Mouse (Mus musculus) left cerebral cortex, postnatal 10 days (tissue): ENCODE results near the gene Pla2g5. TPM values are rescaled to one million over a fixed set of nuclear protein-coding genes. Genes with fewer than 3 reads are reported as not detected.

Source experiments
- DNase-seq, 2 experiments: peaks; one replicate each; pipeline ENCODE4 v3.0.0; 2021 to 2022; ENCODE audit warnings: low spot score in 2 of 2, mixed read lengths in 1 of 2; ENCODE audit errors: extremely low spot score in 1 of 2
- intact Hi-C: fragments of 180-260 bp; cut with DNase I; formaldehyde crosslinking; loops from one replicate; pipeline ENCODE4 v1.15.1; 2025
- total RNA-seq, 2 experiments: library from RNA; stranded (reverse); gene quantifications; 2 replicates each; pipeline ENCODE4 v1.2.3; 2021

The Pla2g5 gene
- total RNA-seq, 2 experiments from 2014 or later: 1.2 to 1.3 TPM

DNA sequence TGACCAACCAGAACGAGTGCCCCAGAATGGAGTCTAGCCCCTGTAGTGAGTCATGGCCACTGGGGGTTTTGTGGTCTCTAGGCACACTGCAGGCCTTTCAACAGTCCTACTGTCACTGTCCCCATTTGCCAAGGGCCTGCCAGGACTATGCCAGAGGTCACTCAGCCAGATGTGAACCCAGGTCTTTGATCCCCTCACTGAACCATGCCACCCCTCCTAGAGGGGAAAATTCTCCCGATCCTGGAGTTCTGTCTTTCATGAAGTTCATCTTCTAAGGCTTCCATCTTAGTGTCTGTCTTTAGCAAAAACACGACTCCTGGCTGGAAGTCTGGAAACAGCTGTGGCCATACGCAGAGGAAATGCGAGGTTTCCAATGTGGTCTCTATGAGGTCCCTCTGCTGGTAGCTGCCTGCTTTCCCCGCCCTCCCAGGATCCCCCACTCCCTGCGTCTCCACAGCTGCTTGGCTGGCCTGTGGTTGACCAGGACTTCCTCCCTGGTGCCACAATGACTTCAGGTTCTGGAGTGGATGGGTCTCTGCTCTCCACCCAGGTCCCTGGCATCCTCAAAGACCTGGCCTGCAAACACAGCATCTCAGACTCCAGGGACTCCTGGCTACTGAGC, 56.3 kb downstream of the Pla2g5 start:
- intact Hi-C loops: no loop called here
- no peak for DNase-seq

DNA sequence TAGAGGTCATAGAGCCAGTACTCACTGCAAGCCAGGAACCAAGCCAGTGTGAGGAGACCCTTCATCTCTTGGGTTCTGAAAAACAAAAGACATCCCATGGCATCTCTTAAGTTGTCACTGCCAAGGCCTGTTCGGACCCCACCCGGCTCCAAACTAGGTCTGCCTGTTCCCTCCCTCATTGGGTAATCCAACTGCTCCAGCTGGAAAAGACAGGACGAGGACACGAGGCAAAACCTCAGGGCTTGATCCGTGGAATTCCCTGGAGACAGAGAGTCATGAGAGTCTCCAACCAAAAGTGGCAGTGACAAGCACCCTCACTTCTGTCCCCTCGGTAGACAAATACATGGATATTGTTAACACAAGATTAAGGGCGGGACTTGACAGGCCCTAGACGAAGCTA, 57.1 kb downstream of the Pla2g5 start:
- intact Hi-C loops: no loop called here
- DNase-seq: no peak

DNA sequence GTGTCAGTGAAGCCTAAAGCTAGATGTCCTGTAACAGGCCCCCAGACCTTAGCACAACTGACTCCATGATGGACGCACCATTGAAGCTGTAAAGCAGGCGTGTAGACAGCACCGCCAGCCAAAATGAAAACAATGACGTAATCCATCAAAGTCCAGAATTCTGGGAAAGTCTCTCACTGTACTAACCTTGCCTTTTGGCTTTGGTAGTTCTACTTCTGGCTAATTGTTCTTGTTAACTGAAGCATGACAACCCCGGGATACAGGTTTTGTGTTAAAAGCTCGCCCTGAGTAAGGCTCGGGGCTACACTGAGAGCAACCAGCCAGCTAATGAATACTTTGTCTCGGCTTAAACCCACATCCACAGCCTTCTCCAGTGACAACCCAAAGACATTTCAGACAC, 58.0 kb downstream of the Pla2g5 start:
- intact Hi-C loops: no loop called here
- no peak for DNase-seq

DNA sequence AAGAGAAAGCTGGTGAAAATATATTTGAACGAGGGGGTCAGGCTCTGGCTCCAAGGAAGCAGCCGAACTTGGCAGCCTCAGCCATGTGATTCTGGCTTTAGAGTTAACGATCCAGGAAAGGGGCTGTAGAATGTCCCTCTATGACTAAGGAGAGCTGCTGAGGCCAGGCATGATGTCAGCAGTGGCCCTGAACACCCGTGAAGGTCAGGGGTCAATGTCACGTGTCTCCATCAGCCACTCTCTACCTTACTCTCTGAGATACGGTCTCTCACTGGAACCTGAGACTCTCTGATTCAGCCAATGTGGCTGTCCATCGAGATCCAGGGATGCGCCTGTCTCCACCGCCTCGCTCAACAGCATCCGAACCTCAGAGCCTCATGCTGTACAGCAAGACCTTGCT, 60.4 kb downstream of the Pla2g5 start:
- intact Hi-C loops: no loop called here

DNA sequence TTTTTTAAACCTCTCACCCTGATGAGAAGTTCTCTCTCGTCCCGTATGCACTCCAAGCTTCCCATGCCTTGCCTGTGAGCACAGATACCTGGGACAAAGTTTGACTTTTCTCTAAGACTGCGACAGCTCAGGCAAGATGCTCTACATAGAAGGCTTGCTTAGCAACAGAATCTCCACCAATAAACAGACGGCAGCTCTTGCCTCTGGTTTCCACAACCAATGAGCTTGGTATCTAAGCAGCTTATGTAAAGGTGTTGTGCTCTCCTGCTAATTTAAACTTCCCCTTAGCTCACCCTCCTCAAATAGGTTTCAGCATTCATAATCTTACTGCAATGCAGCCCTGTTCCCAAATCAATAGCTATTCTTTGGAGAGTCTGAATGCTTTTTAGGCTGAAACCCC, 61.7 kb downstream of the Pla2g5 start:
- peak in 1 of 2 experiments; percentile 72 for DNase-seq
- intact Hi-C loops: no loop called here

More for the DNA sequence above, 60.4 kb downstream of the Pla2g5 start:
- DNase-seq: no peak

DNA sequence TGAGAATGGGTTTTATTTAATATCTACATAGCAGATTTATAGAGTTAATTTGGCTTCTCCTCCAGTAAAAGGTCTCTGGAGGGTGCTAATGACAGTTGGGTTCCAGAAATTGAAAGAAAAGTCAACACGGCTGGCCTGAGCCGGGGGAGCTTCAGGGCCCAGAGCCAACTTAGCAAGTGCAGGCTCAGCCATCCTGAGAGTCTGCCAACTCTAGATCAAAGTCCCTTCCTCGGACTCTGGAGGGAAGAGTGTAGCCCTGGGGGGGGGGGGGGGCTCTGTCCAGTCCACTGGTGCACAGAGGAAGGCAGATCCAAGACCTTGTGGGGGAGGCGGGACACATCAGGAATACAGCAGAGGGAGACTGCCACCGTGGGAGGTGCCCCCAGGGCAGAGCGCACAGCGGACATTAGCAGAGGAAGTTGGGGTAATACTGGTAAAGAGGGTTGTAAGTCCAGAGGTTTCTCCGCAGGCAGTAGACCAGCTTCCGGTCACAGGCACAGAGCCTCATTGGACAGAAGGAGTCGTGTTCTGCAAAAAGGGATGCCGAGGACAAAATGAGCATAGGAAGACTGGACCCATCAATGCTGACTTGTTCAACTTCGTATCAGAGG, 63.0 kb downstream of the Pla2g5 start:
- peak in 1 of 2 experiments; percentile 81 for DNase-seq
- intact Hi-C loops: no loop called here

DNA sequence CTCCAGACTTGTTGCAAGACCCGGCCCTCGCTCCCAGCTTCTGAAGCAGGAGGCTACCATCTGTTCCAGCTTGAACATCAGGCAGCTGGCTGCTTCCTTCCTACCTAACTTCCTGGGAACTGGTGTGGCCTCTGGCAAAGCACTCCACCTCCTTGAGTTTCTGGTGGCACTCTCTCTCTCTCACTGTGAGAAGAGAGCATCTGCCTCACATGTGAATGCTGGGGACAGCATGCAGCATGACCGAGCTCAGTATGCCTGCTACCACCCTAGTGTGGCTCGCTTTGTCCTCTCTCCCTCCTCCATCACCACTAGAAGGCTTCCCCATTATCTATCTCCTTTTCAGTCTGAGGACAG, 66.1 kb downstream of the Pla2g5 start:
- intact Hi-C loops: no loop called here
- DNase-seq: no peak

DNA sequence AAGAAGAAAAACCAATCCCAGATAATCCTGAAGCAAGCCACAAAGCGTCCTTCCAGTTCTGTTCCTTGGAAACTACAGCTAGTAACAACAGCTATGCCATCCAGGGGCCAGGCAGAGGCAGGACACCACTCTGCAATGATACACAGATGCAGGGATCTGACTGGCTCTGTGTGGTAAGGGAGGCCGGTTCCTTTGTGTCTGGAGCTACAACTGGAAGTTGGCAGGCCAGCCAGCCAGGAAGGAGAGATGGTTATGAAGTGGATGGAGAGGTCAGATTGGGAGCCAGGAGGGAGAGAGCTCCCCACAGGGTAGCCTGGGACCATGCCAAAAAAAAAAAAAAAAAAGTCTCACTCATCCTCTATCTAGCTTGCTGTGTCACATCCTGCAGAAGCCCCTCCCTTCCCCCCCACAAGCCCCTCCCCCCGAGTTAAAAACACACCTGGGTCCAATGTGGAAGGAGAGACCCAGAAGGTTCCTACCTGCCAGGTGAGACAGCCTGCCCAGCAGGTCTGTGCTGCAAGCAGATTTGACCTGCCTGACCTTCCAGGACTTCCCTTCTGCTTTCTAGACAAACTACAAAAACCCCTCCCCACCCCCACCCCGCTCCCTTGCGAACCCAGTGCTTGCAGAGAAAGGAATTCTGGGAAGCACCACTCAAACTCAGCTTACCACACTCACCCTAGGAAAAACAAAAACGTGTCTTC, 66.6 kb downstream of the Pla2g5 start:
- no peak for DNase-seq
- intact Hi-C loops: no loop called here

DNA sequence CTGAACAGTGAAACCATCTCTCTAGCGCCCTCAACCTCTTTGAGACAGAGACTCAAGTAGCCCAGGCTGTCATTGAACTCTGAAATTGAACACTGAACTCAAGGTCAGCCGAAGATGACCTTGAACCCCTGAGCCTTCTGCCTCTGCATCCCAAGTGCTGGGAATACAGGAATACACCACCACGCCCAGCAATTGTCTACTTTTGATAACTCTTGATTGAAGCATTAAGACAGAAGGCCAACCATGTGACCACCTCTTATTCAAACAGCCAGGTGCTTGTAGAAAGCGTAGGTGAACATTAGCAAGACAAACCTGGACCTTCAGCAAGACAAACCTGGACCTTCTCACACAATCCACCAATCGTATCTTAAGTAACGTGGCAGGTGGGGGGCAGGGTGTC, 68.9 kb downstream of the Pla2g5 start:
- intact Hi-C loops: loop anchor here (5.0 kb wide), 2 partner anchors 87 to 347 kb away; no protein-coding TSS in a partner anchor
- DNase-seq: no peak

DNA sequence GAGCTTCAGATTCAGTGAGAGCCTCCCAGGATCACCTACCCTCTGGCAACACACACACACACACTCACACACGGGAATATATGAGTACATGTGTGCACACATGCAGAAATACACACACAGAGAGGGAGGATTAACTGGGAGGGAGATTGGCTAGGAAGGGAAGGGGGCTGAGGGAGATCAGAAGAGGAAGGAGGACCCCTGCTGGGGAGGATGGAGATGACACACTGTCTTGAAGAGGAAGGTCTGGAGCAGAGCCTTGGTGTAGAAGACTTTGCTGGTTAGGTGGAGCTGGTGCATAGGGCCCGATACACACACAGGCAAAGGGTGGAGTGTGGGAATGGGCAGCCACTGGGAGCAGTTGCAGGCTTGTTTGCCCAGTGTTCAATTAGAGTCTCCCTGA, 70.0 kb downstream of the Pla2g5 start:
- DNase-seq: peak; percentile 73 to 76
- intact Hi-C loops: loop anchor here (2.0 to 5.0 kb wide), 3 partner anchors 44 to 346 kb away; no protein-coding TSS in a partner anchor

DNA sequence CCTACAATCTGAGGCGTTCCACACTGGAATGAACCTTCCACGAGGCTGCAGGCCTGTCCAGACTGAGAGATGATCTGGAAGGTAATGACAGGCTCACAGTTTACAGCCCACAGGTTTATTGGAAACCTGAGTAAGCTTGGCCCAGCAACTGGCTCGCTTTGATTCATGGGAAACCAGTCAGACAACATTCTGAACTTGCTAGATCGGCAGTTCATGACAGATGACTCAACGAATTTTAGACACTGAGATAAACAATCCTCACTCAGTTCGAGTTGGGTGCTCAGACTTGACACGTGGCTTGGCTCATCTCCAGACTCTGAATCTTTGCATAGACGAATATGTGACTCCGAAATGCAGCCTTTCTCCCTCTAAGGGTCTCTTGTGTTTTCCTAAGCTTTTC, 70.7 kb downstream of the Pla2g5 start:
- intact Hi-C loops: loop anchor here (2.0 to 5.0 kb wide), 3 partner anchors 44 to 345 kb away; no protein-coding TSS in a partner anchor
- no peak for DNase-seq

DNA sequence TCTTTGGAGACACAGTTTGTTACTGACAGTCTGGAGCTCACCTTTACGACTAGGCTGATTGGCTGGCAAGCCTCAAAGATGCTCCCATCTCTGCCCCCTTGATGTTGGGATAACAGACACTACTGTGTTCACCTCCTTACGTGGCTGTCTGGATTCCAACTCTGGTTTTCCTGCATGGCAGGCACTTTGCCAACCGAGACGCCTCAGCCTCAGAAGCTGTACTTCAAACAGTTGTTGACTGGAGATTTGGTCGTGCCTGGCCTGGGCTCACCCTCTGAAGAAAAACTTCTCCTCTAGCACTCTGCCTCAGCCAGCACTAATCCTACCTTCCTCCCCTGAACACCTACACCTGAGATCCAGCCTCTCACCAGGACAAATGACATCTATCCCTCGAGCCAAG, 71.8 kb downstream of the Pla2g5 start:
- no peak for DNase-seq
- intact Hi-C loops: loop anchor here (5.0 kb wide), 2 partner anchors 84 to 344 kb away; no protein-coding TSS in a partner anchor

DNA sequence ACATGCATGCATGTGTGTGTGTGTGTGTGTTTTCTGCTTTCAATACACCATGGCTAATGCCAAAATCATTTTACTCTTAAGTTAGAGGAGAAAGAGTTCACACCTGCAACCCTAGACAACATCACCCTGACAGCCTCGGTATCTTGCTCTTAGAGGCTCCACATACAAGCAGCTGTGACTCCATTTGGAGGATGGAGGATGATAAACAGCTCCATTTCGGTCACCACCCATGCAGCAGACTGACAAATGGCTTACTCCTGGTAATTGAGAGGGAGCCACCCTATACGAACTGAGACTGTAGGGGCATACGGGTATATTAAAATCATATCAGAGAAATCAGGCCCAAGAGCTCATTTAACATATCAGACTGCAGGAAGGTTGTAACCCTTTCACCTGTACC, 74.9 kb downstream of the Pla2g5 start:
- intact Hi-C loops: no loop called here
- no peak for DNase-seq

DNA sequence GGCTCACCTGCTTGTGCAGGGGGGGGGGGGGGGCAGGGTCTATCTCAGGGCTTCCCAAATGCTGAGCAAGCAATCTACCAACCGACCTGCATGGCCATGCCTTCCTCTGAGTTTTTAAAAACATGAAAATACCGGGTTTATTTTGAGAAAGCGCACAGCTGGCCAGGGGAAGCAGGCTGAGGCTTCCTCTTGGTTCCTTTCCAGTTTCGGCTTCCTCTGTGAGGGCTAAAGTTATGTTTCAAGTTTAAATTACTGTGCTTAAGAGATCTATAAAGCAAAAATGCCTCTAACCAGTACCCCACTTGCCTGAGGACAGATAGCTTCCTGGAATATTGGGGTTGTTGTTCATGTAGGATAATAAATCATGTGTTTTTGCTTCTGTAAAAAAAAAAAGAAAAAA, 77.1 kb downstream of the Pla2g5 start:
- DNase-seq: peak in 1 of 2 experiments; percentile 49
- intact Hi-C loops: no loop called here

DNA sequence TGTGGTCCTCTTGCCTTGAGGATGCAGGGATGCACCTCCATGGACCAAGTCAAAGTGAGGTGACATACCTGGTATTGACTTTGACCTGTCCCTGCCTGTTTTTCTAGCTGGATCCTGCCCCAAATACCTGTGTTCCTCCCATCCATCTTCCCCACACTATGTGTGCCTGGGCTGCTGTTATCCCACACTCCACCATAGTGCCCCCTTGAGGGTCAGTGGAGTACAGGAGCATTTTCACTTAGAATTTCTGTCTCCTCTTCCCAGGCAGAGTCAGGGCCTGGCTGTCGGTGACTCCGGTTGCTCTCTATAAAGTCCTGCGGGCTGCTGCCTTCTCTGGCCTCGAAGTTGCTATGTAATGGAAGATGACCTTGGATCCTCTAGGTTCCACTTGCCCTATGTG, 77.6 kb downstream of the Pla2g5 start:
- DNase-seq: no peak
- intact Hi-C loops: no loop called here

DNA sequence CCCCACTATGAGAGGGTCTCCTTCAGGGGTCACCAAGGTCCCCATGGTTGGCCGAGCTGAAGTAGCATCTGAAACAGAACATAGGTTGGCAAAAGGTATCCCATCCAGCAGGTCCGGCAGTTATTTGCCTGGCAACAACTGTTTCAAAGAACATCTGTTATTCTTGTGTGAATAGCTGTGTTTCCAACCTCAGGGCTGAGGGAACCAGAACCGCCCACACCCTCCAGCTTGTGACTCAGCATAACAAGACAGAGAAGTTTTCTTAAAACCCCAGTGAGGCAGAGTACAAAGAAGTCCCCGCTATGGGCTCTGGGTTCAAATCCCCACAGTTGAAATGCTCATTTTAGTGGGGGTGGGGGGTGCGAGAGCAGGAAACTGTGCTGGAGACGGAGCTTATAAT, 81.2 kb downstream of the Pla2g5 start:
- intact Hi-C loops: loop anchor here (5.0 kb wide), 2 partner anchors 50 to 65 kb away; no protein-coding TSS in a partner anchor
- no peak for DNase-seq

DNA sequence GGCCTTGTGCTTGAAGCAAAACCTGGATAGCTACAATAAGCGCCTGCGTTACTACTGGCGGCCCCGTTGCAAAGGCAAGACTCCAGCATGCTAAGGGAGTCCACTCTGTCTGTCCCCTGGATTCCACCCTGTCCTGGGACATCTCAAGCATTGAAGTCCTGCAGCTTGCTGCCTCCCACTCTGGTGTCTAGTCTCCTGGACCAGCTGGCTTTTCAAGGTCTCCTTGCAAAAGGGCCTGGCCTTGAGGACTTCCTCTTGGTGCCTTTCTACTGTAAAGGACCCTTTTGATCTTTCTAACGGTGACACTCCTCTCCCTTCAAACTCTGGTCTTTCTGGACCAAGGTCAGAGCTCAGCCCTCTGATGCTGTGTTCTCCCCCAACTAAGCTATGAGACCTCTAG, 83.0 kb downstream of the Pla2g5 start:
- DNase-seq: no peak
- intact Hi-C loops: loop anchor here (5.0 kb wide), 2 partner anchors 52 to 63 kb away; no protein-coding TSS in a partner anchor

DNA sequence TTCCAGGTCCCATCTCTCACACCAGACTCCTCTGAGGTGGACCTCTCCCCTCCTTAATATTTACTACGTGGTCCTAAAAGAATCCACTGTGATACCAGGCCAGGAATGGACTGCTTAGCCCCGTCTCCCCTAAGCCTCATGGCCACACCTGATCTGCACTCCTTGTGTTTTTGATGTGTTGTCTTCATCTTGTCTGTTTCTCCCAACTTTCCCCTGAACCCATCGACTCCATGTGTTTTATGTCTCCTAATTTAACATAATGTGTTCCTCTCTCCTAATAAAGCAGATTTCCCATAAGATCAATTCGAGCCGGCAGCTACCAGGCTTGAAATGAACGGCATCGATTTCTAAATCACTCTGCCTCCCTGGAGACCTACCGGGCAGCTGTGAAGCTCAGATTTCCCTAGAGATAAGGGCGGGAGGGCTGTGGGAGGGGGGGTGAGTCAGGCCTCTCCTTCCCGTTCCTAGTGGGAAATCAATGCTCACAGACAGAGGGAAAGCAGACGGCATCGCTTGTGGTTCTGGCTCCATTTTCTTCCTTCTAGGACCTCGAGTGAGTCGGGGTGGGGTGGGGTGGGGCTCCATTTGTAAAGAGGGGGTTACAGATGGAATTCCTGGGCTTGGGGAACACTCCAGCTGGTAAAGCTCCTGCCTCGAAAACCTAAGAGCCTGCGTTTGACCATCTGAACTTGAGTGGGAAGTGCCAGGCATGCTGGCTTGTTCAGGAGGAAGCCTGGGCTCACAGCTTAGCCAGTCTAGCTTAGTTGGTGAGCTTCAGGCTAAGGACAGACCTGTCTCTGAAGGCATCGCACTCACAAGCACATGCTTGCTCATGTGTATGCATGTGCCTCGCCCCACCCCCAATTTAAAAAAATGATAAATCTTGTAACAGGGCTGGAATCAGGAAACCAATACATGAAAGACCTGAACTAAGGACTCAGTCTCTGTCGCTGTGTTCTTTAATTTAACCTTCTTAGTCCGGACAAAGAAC, 85.6 kb downstream of the Pla2g5 start:
- DNase-seq: no peak
- intact Hi-C loops: no loop called here

DNA sequence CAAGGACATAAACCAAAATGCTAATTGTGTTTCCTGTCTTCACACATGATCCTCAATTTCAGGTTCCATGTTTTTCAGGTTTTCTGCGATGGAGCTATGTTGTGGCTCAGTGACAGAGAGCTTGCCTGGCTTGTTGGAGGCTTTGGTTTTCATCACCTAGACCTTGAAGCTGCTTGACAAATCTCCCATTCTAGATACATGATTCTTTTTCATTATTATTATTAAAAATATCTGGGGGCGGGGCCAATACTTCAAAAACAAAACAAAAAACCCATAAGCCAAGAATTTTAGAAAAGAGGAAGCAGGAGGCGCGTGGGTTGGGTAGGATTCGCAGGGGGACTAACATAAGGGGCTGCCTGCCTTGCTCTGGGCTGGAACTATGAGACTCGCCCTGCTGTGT, 87.8 kb downstream of the Pla2g5 start, which contains the start of gene Pla2g2d:
Gene Pla2g2d, plus strand, starts transcription at position 301 of the 400 bp plus-strand sequence.
- no peak for DNase-seq
- intact Hi-C loops: no loop called here
